Mouse (Mus musculus): ENCODE measurements at regions not wholly inside any gene's neighbourhood (a gene's known extent, or its start where the extent isn't known, plus 50 kb on each side); places are given as distances from the start of the nearest gene placed in this dataset.
A peak's percentile ranks its signal among the peaks of the same experiment; 100 is the strongest.

DNA sequence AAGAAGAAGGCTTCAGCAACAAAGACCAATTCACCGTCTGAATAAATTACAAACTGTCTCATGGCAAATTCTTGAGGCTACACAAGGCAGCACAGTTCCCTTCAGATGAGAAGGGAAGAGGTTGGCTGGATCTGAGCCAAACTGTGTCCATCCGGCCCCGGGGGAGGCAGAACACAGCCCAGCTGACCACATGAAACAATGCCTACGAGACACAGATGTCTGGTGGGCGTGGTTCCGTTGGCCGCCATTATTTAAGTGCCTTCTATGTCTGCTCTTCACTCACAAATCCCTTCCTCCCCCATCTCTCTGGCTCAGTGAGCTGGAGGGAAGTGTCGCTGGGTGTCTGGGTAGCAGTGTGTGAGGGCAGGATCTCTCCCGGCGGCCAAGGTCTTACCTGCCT lies 127.8 kb upstream of the Irf2bp2 start:
- Histone ChIP-seq H3K9ac (no peak overlapping the region), H3K4me2 (replicated peaks) (no peak overlapping the region), H3K4me1 (peaks cover 11% of the 10 kb centered on the region), H3K4me3 (no peak overlapping the region), H3K27ac (no peak overlapping the region), H3K9me3 (0 out of 2 replicates have a peak, but pooled peaks cover 3% of the 10 kb centered on the region), H3K27me3 (replicated peaks) (no peaks in the 10 kb centered on the region), H3K36me3 (no peaks in the 10 kb centered on the region)
- 53% methylated on average over 10 of the region's 10 CpGs for WGBS
- peak; percentile 71 for ATAC-seq (ENCODE audit: low FRiP score, low read depth)

DNA sequence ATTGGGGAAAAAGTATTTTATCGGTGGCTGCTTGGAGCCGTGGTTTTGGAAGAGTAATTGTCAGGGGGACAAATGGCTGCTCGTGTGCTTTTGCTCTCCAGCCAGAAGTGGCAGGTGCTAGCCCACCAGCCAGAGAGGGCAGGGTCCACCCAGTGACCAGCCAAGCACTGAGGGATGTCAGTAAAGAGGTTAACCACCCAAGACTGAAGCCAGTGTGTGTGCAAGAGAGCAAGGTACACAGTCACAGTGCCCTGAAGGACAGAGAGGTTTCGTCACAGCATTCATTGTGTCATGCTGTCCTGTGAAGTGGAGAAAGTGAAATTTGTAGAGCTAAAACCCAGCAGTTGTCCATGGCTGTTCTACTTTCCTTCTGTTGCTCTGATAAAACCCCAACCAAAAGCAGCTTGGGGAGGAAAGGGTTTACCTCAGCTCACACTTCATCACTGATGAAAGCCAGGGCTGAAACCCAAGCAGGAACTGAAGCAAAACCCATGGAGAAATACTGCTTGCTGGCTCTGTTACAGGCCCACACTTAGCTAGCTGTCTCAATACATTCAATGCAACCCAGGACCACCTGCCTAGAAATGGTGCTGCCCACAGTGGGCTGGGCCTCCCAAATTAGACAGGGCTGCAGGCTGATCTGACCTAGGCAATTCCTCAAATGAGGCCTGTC lies 126.8 kb upstream of the Irf2bp2 start:
- Histone ChIP-seq H3K9me3 (no peaks in the 10 kb centered on the region), H3K4me2 (replicated peaks) (no peak overlapping the region), H3K27me3 (replicated peaks) (no peaks in the 10 kb centered on the region), H3K4me3 (no peak overlapping the region), H3K36me3 (no peaks in the 10 kb centered on the region), H3K27ac (no peak overlapping the region), H3K9ac (no peak overlapping the region), H3K4me1 (peaks cover 11% of the 10 kb centered on the region)
- ATAC-seq (ENCODE audit: low FRiP score, low read depth) = no peak
- WGBS = 86% methylated on average over 4 of the region's 4 CpGs

DNA sequence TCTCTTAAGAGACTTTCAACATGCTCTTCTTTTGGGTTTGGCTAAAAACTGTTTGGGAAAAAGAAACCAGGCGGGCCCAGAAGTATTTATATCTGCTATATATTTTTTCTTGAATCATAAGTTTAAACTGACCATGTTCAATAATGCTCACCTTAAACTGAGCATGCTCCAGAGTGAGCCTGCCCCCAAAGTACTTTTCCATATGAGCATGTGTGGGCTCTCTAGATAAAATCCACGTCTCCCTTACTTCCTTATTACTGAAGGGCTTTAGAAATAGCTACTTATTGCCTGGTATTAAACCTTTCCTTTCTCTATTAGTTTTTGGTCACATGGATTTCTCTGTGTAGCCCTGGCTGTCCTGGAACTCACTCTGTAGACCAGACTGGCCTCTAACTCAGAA lies 126.0 kb upstream of the Irf2bp2 start:
- Histone ChIP-seq H3K9ac (no peak overlapping the region), H3K4me2 (replicated peaks) (no peak overlapping the region), H3K9me3 (no peaks in the 10 kb centered on the region), H3K4me3 (no peak overlapping the region), H3K36me3 (no peaks in the 10 kb centered on the region), H3K4me1 (peaks cover 11% of the 10 kb centered on the region), H3K27me3 (replicated peaks) (no peaks in the 10 kb centered on the region), H3K27ac (no peak overlapping the region)
- 84% methylated on average over 2 of the region's 2 CpGs for WGBS
- ATAC-seq (ENCODE audit: low FRiP score, low read depth) = no peak

DNA sequence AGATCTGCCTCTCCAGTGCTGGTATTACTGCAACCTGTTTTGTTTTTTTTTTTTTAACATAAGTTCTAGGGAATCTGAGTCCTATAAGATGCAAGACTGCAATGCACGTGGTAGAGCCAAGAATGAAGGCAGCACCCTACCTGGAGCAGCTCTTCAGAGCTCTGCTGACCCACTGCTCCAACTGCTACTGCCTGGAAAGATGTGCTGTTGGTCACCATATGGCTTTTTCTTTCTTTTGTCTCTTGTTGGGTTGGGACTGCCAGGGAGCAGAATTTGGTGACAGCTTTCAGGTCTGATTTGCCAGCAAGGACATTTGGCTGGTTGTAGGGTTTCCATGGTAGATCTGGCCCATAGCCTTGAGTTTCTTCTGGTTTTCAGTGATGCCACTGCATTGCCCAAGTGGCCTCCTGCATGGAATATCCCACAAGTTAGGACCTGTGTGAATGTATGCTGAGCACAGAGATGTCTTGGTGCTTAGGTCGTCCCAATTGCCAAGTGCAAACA lies 123.9 kb upstream of the Irf2bp2 start:
- no peak for ATAC-seq (ENCODE audit: low FRiP score, low read depth)

DNA sequence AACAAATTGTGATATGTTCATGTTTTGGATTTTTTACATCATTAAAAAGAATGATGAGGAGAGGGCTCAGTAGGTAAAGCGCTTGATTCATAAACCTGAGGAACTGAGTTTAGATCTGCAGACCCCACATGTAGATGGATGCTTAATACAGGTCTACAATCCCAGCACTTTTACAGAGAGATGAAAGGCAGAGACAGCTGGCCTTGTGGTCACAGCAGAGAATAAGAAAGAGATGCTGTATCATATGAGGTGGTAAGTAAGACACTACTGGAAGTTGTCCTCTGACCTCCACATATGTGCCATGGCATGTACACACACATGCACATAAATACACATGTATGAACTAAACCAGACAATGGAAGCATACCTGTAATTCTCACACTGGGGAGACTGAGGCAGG lies 121.9 kb upstream of the Irf2bp2 start:
- Histone ChIP-seq H3K27ac (no peak overlapping the region), H3K9me3 (no peaks in the 10 kb centered on the region), H3K36me3 (no peaks in the 10 kb centered on the region), H3K27me3 (replicated peaks) (no peaks in the 10 kb centered on the region), H3K4me1 (0 out of 2 replicates have a peak, but pooled peaks cover under 1% of the 10 kb centered on the region), H3K4me2 (replicated peaks) (no peak overlapping the region), H3K9ac (no peak overlapping the region), H3K4me3 (no peak overlapping the region)
- no peak for ATAC-seq (ENCODE audit: low FRiP score, low read depth)
- 98% methylated on average over 1 of the region's 1 CpGs for whole genome bisulfite sequencing

More for the DNA sequence above, 123.9 kb upstream of the Irf2bp2 start:
- no peak overlapping the region for H3K4me3 ChIP-seq
- 79% methylated on average over 2 of the region's 2 CpGs for WGBS
- H3K9me3 ChIP-seq = no peaks in the 10 kb centered on the region
- H3K4me2 ChIP-seq (replicated peaks) = no peak overlapping the region
- no peaks in the 10 kb centered on the region for H3K36me3 ChIP-seq
- H3K9ac ChIP-seq = no peak overlapping the region
- peaks cover 11% of the 10 kb centered on the region for H3K4me1 ChIP-seq
- H3K27ac ChIP-seq = no peak overlapping the region
- H3K27me3 ChIP-seq (replicated peaks) = no peaks in the 10 kb centered on the region

DNA sequence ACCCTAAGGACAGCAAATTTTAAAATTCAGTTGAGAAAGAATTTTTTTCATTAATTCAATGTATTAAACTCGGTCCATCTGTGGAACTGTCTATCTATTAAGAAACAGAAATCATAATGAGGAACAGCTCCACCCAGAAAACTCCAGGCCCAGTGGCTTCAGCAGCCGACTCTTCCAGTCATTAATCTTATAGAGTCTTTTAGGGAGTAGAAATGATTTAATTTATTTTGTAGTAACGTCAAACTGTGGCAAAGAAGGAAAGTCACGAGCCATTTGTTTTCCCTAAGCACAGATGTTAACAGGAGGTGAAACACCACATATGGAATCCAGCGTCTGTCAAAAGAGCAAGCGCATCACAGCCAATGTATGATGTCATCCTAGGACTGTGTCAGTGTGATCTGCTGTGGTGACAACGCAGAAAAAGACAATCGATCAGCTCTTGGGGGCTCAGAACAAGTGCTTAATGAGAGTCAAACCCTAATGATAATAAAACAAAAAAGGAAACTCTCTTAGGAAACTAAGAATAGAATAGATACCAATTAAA lies 119.9 kb upstream of the Irf2bp2 start:
- Histone ChIP-seq H3K4me3 (no peak overlapping the region), H3K4me1 (no peaks in the 10 kb centered on the region), H3K9me3 (no peaks in the 10 kb centered on the region), H3K27ac (no peak overlapping the region), H3K4me2 (replicated peaks) (no peak overlapping the region), H3K27me3 (replicated peaks) (no peaks in the 10 kb centered on the region), H3K9ac (no peak overlapping the region), H3K36me3 (no peaks in the 10 kb centered on the region)
- 60% methylated on average over 8 of the region's 8 CpGs for WGBS
- no peak for ATAC-seq (ENCODE audit: low FRiP score, low read depth)

DNA sequence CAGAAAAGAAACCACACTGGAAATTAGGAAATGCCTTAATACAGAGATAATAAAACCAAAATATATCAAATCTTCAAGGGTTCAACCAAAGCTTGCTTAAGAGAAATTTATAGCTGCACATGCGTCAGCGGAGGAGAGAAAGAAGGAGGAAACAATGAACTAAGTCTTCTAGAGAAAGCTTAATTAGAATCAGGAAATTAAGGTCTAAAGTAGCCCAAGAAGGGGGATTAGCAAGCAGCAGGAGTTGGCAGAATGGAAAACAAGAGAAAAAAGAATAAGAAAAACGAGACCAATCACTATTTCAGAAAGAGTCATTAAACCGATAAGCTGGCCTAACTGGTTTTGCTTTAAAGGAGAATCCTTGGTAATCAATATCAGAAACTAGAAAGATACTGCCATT lies 119.4 kb upstream of the Irf2bp2 start:
- WGBS = 52% methylated on average over 4 of the region's 4 CpGs
- Histone ChIP-seq H3K9ac (no peak overlapping the region), H3K27ac (no peak overlapping the region), H3K27me3 (replicated peaks) (no peaks in the 10 kb centered on the region), H3K4me2 (replicated peaks) (no peak overlapping the region), H3K36me3 (no peaks in the 10 kb centered on the region), H3K9me3 (no peaks in the 10 kb centered on the region), H3K4me3 (no peak overlapping the region), H3K4me1 (no peaks in the 10 kb centered on the region)
- ATAC-seq (ENCODE audit: low FRiP score, low read depth) = no peak

DNA sequence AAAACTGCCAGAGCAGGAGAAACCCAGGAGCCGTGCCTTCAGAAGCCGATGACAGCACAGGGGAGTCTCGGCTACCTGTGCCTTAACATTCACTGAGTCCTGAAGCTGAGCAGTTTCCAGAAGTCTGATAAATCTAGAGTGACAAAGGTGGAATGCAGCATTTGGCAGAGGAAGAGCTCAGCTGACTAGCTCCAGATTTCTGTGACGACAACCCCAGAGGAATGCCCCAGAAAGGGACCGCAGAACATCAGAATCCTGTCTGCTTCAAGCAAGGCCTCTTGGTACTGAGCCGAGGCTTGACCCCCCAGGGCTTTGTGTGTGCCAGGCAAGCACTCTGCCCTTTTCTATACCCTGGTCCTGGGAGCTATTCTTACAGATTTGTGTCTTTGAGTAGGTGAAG lies 119.0 kb upstream of the Irf2bp2 start:
- Histone ChIP-seq H3K4me2 (replicated peaks) (no peak overlapping the region), H3K4me1 (no peaks in the 10 kb centered on the region), H3K27ac (no peak overlapping the region), H3K27me3 (replicated peaks) (no peaks in the 10 kb centered on the region), H3K9me3 (no peaks in the 10 kb centered on the region), H3K36me3 (no peaks in the 10 kb centered on the region), H3K4me3 (no peak overlapping the region), H3K9ac (no peak overlapping the region)
- ATAC-seq (ENCODE audit: low FRiP score, low read depth) = no peak
- WGBS = 74% methylated on average over 6 of the region's 6 CpGs

DNA sequence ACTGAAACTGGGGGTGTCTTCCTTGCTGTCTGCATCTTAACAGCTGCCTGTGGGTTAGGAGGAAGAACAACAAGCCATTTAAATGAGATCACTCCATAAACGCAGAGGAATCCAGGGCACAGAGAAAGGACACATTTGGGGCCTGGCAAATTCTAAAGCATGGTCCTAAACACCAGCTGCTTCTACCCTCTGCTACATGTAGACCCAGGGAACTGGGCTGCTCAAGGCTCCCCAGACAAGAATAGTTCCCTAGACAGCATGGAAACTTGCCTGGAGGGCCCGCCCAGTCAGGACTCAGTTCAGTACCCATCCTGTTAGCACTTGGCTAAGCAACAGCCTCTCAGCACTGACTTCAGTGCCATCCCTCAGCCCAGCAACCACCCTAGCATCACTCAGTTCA lies 115.2 kb upstream of the Irf2bp2 start:
- no peak overlapping the region for H3K4me2 ChIP-seq (replicated peaks)
- no peaks in the 10 kb centered on the region for H3K9me3 ChIP-seq
- ATAC-seq (ENCODE audit: low FRiP score, low read depth) = no peak
- no peaks in the 10 kb centered on the region for H3K4me1 ChIP-seq
- H3K27me3 ChIP-seq (replicated peaks) = no peaks in the 10 kb centered on the region
- no peak overlapping the region for H3K4me3 ChIP-seq
- H3K9ac ChIP-seq = no peak overlapping the region
- no peak overlapping the region for H3K27ac ChIP-seq
- no peaks in the 10 kb centered on the region for H3K36me3 ChIP-seq
- 71% methylated on average over 2 of the region's 2 CpGs for WGBS

DNA sequence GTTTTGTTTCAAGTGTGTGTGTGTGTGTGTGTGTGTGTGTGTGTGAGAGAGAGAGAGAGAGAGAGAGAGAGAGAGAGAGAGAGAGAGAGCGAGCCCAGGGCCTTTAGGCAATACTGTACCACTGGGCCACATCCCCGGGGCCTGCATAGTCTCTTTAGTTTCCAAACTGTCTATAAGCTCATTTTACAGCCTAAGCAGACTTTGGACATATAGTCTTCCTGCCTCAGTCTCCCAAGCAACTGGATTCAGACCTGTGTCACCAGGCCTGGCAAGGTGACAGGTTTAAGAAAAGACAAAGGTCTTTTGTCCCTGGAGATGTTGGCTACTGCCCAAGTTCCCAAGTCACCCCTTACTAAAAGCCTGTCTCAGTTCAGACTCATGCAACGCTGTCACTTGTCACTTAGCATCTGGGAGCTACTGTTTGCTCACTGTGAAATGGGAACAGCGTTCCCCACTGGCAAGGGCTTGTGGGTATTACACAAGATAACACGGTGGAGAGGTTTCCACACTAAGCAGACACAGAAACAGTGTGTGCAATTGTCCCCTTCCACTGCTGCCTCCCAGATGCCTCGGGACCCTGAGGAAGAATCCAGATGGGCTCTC lies 113.6 kb upstream of the Irf2bp2 start:
- Histone ChIP-seq H3K9ac (no peak overlapping the region), H3K4me1 (no peaks in the 10 kb centered on the region), H3K4me2 (replicated peaks) (no peak overlapping the region), H3K9me3 (no peaks in the 10 kb centered on the region), H3K27ac (no peak overlapping the region; the same call in 1 of the 2 replicates), H3K27me3 (replicated peaks) (no peaks in the 10 kb centered on the region), H3K36me3 (no peaks in the 10 kb centered on the region), H3K4me3 (no peak overlapping the region)
- no peak for ATAC-seq (ENCODE audit: low FRiP score, low read depth)
- WGBS = 75% methylated on average over 6 of the region's 6 CpGs

DNA sequence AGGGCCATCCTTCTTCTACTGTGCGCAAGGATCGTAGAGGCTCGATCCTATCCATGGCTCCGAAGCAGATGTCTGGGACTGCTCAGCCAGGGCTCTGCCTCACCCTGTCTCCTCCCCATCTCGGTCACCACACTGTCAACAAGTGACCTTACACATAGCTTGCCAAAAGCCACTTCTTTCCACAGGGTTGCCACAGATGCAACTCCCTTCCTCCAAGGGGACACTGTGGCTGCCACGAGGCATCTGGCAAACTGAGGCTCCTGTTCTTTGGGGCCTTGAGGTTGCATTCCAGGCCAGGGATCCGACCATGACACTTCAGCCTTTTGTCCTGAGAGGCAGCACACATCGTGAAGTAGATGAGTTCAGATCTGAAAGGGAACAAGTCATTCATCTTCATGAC lies 112.5 kb upstream of the Irf2bp2 start:
- 83% methylated on average over 8 of the region's 8 CpGs for WGBS
- Histone ChIP-seq H3K27ac (no peak overlapping the region), H3K4me2 (replicated peaks) (no peak overlapping the region), H3K9ac (no peak overlapping the region), H3K27me3 (replicated peaks) (no peaks in the 10 kb centered on the region), H3K4me1 (no peaks in the 10 kb centered on the region), H3K9me3 (no peaks in the 10 kb centered on the region), H3K4me3 (no peak overlapping the region), H3K36me3 (no peaks in the 10 kb centered on the region)
- ATAC-seq (ENCODE audit: low FRiP score, low read depth) = no peak

DNA sequence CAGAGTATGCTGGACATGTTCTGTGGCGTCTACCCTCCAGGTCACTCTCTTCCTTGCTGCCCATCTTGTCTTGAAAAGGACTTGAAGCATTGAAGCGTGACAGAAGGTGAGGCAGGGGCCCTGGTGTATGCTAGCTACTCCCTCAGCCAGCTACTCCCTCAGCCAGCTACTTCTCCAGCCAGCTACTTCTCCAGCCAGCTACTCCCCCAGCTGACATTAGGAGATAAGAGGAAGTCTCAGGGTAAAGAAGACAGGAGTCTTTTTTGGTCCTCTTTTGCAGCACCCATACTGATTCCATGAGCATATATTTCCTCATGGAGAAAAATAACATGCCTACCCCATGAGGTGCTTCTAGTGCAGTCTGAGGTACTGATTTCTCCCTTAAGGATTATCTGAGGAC lies 111.6 kb upstream of the Irf2bp2 start:
- H3K9me3 ChIP-seq = no peaks in the 10 kb centered on the region
- H3K36me3 ChIP-seq = no peaks in the 10 kb centered on the region
- WGBS = 83% methylated on average over 2 of the region's 2 CpGs
- no peak overlapping the region for H3K4me3 ChIP-seq
- no peaks in the 10 kb centered on the region for H3K4me1 ChIP-seq
- ATAC-seq (ENCODE audit: low FRiP score, low read depth) = no peak
- H3K27ac ChIP-seq = no peak overlapping the region
- H3K9ac ChIP-seq = no peak overlapping the region
- no peak overlapping the region for H3K4me2 ChIP-seq (replicated peaks)
- H3K27me3 ChIP-seq (replicated peaks) = no peaks in the 10 kb centered on the region

DNA sequence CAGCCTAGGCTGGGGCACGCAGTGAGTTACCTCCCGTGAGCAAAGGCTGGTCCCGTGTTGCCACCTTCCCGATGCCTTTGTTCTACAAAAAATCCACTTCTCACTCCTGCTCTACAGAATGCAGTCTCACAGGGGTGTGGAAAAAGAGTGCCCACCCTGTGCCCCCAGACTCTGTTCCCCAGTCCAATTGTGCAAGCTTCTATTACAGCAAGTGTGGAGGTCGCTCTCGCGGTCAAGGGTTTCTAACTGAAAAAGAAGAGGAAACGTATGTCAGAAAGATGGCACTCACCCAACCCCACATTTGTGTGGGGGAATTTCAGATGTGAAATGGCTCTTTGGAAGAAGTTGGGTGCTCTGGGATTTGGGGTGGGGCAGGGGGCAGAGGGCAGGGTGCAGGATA lies 110.9 kb upstream of the Irf2bp2 start:
- Histone ChIP-seq H3K4me2 (replicated peaks) (no peak overlapping the region), H3K27me3 (replicated peaks) (no peaks in the 10 kb centered on the region), H3K4me3 (no peak overlapping the region), H3K27ac (no peak overlapping the region), H3K4me1 (no peaks in the 10 kb centered on the region), H3K36me3 (no peaks in the 10 kb centered on the region), H3K9ac (no peak overlapping the region), H3K9me3 (no peaks in the 10 kb centered on the region)
- no peak for ATAC-seq (ENCODE audit: low FRiP score, low read depth)
- WGBS = 96% methylated on average over 8 of the region's 8 CpGs
